ENCODE assay signal across 27 mouse cellular contexts in the genomic region with DNA sequence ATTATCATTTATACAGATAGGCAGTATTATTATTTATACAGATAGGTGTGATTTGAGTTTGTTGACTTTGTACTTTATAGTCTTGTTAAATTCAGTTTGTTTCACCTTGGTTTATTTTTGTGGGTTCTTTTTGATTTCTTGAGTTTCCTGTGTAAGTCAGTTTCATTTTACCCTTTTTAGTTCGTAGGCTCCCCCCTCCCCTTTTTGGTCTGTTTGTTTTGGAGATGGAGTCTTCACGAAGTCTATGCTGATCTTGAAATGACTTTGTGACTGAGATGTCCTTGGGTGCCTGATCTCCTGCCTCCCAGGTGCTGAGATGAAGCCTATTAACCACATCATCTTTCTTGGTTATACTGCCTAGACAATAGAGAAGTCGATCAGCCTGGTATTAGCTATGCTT. TPM values are rescaled to one million over a fixed set of nuclear protein-coding genes. Genes with fewer than 3 reads are reported as not detected.
"Had no signal": no experiment of that assay in that cellular context is flagged by ENCODE, and none has a peak within 500 bp of the region (broad histone marks: within the 10 kb centered on the region; RNA-seq: fewer than 3 reads in every experiment).

No protein-coding gene starts in this region.

- H3K27me3 ChIP-seq: heart, embryonic 13.5 days; heart, embryonic 15.5 days; hindbrain, embryonic 12.5 days; hindbrain, embryonic 15.5 days; kidney, embryonic 15.5 days; limb, embryonic 13.5 days; limb, embryonic 15.5 days; liver, embryonic 12.5 days had no signal

- DNase-seq: gastrocnemius, postnatal 14 days; heart, adult 18-20 months; heart, postnatal 14 days; heart, postnatal 36 days; kidney, adult 11 months; kidney, adult 2 months; kidney, adult 9 months; kidney, postnatal 14 days; kidney, postnatal 36 days; layer of hippocampus, adult 9-11 months; layer of hippocampus, postnatal 36 days; left cerebral cortex, postnatal 4 days had no signal

- H3K4me3 ChIP-seq: heart, embryonic 13.5 days; heart, embryonic 15.5 days; hindbrain, embryonic 12.5 days; hindbrain, embryonic 15.5 days; kidney, embryonic 15.5 days; limb, embryonic 13.5 days; limb, embryonic 15.5 days; liver, embryonic 12.5 days had no signal

- H3K27ac ChIP-seq: heart, embryonic 13.5 days; heart, embryonic 15.5 days; hindbrain, embryonic 12.5 days; hindbrain, embryonic 15.5 days; hindbrain, postnatal 0 days; kidney, embryonic 15.5 days; kidney, postnatal 0 days; limb, embryonic 13.5 days; limb, embryonic 15.5 days; liver, embryonic 12.5 days; liver, embryonic 14.5 days had no signal

- H3K4me1 ChIP-seq: heart, embryonic 13.5 days; heart, embryonic 15.5 days; hindbrain, embryonic 12.5 days; hindbrain, embryonic 15.5 days; kidney, embryonic 15.5 days; limb, embryonic 13.5 days; limb, embryonic 15.5 days; liver, embryonic 12.5 days had no signal

- ATAC-seq: hindbrain, postnatal 0 days; intestine, embryonic 16.5 days; liver, embryonic 12.5 days had no signal

- H3K9ac ChIP-seq: heart, embryonic 13.5 days; heart, embryonic 15.5 days; hindbrain, embryonic 12.5 days; hindbrain, embryonic 15.5 days; kidney, embryonic 15.5 days; limb, embryonic 13.5 days; limb, embryonic 15.5 days; liver, embryonic 12.5 days; liver, embryonic 14.5 days had no signal

- H3K9me3 ChIP-seq: heart, embryonic 13.5 days; heart, embryonic 15.5 days; hindbrain, embryonic 12.5 days; hindbrain, embryonic 15.5 days; kidney, embryonic 15.5 days; limb, embryonic 13.5 days; limb, embryonic 15.5 days; liver, embryonic 12.5 days had no signal

- H3K4me2 ChIP-seq: heart, embryonic 11.5 days; heart, embryonic 13.5 days; heart, embryonic 15.5 days; hindbrain, embryonic 12.5 days; hindbrain, embryonic 15.5 days; kidney, embryonic 15.5 days; limb, embryonic 13.5 days; limb, embryonic 15.5 days; liver, embryonic 12.5 days had no signal

RNA-seq across cellular contexts. Expression of a gene that starts 11.1 kb away (rescaled TPM):
- total RNA-seq: gastrocnemius, adult 18-20 months; gastrocnemius, adult 8-10 months had no signal
